Mouse (Mus musculus) stomach, postnatal 0 days (tissue): ENCODE results near the gene Gm49396. TPM values are rescaled to one million over a fixed set of nuclear protein-coding genes. Genes with fewer than 3 reads are reported as not detected.

Experiments used
- ATAC-seq: fragments of 200-750 bp; cut with Nextera tagmentation; 2 replicates; pipeline ENCODE4 v1.8.0; 2017; ENCODE audit not compliant: low FRiP score, low TSS enrichment
- DNase-seq: peaks from one replicate; pipeline ENCODE4 v3.0.0-alpha.2; 2016; ENCODE audit warnings: low spot score
- H3K27ac ChIP-seq: fragments of 300-500 bp; sonication (generic); replicated peaks from 2 replicates; pipeline ENCODE4 v1.5.1; 2014; ENCODE audit warnings: mild to moderate bottlenecking, control low read depth
- H3K27me3 ChIP-seq: fragments of 300-500 bp; sonication (generic); 2 replicates; pipeline ENCODE4 v1.6.1; 2014; ENCODE audit warnings: low read length; ENCODE audit not compliant: control insufficient read depth, insufficient read depth
- H3K36me3 ChIP-seq: fragments of 300-500 bp; sonication (generic); 2 replicates; pipeline ENCODE4 v1.6.1; 2014; ENCODE audit warnings: low read length, mixed read lengths; ENCODE audit not compliant: control insufficient read depth, insufficient read depth
- H3K4me1 ChIP-seq: fragments of 300-500 bp; sonication (generic); replicated peaks from 2 replicates; pipeline ENCODE4 v1.6.1; 2014; ENCODE audit warnings: antibody characterized with exemption; ENCODE audit not compliant: control insufficient read depth, insufficient read depth
- H3K4me2 ChIP-seq: fragments of 300-500 bp; sonication (generic); replicated peaks from 2 replicates; pipeline ENCODE4 v1.6.1; 2014; ENCODE audit warnings: low read depth, mild to moderate bottlenecking, control low read depth, moderate library complexity
- H3K4me3 ChIP-seq: fragments of 300-500 bp; sonication (generic); 2 replicates; pipeline ENCODE4 v1.5.1; 2014; ENCODE audit warnings: low read depth, low read length, control low read depth
- H3K9ac ChIP-seq: fragments of 300-500 bp; sonication (generic); 2 replicates; pipeline ENCODE4 v1.6.1; 2014; ENCODE audit warnings: mild to moderate bottlenecking, low read length, control low read depth, mixed read lengths
- H3K9me3 ChIP-seq: fragments of 300-500 bp; sonication (generic); 2 replicates; pipeline ENCODE4 v1.6.1; 2016; ENCODE audit warnings: low read length; ENCODE audit not compliant: control insufficient read depth
- CTCF ChIP-seq: IDR thresholded peaks from 2 replicates; pipeline ENCODE4 v1.5.1; 2016; ENCODE audit warnings: antibody characterized with exemption, low read depth, mild to moderate bottlenecking, moderate library complexity
- EP300 ChIP-seq: optimal IDR thresholded peaks from 2 replicates; pipeline ENCODE3; 2016; ENCODE audit warnings: antibody characterized with exemption
- WGBS: fragments of 180-500 bp; shearing (Covaris S2); extraction: QIAGEN DNeasy Blood & Tissue Kit; methylation state at CpG from one replicate; pipeline ENCODE4 v1.1.7; 2014; 5-methylcytosine and 5-hydroxymethylcytosine counted together
- polyA plus RNA-seq: library from polyadenylated mRNA; unstranded; fragments of >200 nt; fragmentation: Nextera tagmentation; extraction: Ambion mirVana; gene quantifications from 2 replicates; pipeline ENCODE4 v1.2.1, GENCODE M21; 2015

Gene Gm49396
- 2.5 and 2.6 TPM in 2 replicates for polyA plus RNA-seq

DNA sequence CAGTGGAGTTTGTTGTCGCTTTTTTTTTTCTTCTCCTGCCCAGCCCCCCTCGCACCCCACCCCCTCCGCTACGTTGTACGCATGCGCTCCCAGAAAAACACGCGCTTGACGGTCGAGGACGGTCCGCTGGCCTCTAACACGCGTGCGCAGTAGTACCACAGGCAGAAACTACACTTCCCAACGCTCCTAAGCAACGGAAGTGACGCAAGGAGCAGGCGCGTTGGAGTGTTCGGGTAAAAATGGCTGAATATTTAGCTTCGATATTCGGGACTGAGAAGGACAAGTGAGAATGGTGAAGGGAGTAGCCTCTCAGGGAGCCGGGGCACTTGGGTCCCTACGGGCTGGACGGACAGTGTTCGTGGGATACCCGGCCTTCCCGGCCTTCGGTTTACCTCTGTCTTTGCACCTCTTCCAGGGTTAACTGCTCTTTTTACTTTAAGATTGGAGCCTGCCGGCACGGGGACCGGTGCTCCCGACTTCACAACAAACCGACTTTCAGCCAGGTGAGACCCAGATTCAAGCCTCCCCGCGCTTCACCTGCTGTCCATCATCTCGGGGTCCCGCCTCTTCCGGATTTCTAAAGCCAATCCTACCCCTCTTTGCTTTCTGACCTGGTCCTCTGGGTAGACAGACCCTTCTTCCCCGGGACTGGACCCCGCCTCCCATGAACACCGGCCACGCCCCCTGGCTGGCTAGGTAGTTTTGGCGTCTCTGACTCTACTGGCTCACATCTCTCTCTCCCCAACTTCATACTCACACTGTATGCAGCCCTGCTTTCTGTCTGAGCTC, at the start of gene Gm49396, which contains the start of the genes U2af1l4 and Psenen:
Gene Gm49396, plus strand, starts transcription at position 228 of the 789 bp plus-strand sequence.
Gene U2af1l4, plus strand, starts transcription at position 185 of the 789 bp plus-strand sequence.
Gene Psenen, minus strand, starts transcription at position 511 of the 789 bp plus-strand sequence.
- ATAC-seq (peak; percentile 87), DNase-seq (peak; percentile 95)
- H3K4me1 ChIP-seq = 0 out of 2 replicates have a peak, but pooled peaks cover 3% of the 10 kb centered on the region
- TF ChIP-seq CTCF = peak; percentile 35
- no peak for TF ChIP-seq EP300
- WGBS = under 1% methylated on average over 44 of the region's 45 CpGs
- H3K9ac ChIP-seq = peak within 1 kb of the TSS; percentile 66
- peak within 1 kb of the TSS; percentile 91 for H3K27ac ChIP-seq
- H3K27me3 ChIP-seq = no peaks in the 10 kb centered on the region
- peaks cover 13% of the 10 kb centered on the region for H3K36me3 ChIP-seq
- H3K4me3 ChIP-seq = peak within 1 kb of the TSS; percentile 58
- H3K4me2 ChIP-seq = peak within 1 kb of the TSS; percentile 78
- no peaks in the 10 kb centered on the region for H3K9me3 ChIP-seq

DNA sequence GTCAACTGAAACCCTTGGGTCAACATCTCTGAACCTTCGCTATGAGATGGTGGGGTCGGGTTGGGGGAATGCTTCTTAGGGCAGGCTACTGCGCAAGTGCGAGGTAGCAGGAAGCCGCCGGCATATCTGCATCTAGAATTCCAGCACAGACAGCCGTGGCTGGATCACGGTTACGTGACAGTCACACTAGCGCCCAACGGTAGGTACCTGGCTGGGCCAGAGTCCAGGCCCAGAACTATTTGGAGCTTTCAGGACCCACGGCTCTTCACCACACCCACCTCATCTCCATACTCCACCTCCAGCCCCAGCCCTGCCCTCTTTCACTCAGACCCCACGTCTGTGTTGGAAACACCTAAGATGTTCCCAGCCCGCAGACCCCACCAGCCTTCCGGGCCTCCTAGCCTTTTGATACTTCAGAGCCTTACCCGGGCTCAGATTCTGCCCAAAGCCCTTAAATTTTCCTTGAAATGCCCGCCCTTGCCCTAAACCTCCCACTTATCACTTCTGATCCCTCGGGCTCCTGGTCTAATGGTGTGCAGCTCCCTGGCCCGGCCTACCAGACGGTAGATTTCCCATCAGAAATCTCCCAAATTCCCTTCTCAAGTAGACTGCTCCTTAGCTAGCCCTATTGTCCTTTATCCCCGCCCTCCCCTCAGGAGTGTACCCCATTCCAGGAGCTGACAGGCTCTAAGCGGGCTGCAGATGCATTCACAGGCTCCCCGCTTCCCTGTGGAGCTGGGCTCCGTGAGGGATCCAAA, 48.0 kb upstream of the Gm49396 start:
- TF ChIP-seq EP300 (no peak), CTCF (no peak)
- Histone ChIP-seq H3K4me3 (no peak overlapping the region), H3K4me1 (no peaks in the 10 kb centered on the region), H3K9ac (no peak overlapping the region), H3K27ac (no peak overlapping the region), H3K4me2 (no peak overlapping the region), H3K9me3 (no peaks in the 10 kb centered on the region), H3K36me3 (no peaks in the 10 kb centered on the region), H3K27me3 (no peaks in the 10 kb centered on the region)
- DNase-seq (no peak), ATAC-seq (no peak)
- WGBS = 55% methylated on average over 24 of the region's 24 CpGs

DNA sequence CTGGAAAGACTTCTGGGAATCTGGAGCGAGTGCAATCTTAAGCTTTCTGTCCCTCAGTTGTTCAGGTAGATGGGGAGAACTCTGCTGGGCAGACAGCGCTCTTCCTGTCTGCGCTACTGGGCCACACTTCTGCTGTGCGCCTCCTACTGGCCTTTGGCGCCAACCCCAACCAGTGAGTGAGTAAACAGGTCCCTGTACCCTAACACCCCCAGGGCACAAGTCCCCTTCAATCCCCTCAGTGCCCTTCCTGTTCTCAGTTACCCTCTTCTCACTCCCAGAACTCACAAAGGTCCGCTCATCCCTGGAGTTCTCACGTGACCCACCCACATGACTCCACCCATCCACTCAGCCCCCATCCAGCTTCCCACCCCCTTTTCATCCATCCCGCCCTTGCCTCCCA, 44.8 kb upstream of the Gm49396 start:
- Histone ChIP-seq H3K4me2 (no peak overlapping the region), H3K9ac (no peak overlapping the region), H3K36me3 (no peaks in the 10 kb centered on the region), H3K27ac (no peak overlapping the region), H3K27me3 (no peaks in the 10 kb centered on the region), H3K4me1 (no peaks in the 10 kb centered on the region), H3K4me3 (no peak overlapping the region), H3K9me3 (no peaks in the 10 kb centered on the region)
- DNase-seq (no peak), ATAC-seq (no peak)
- 35% methylated on average over 8 of the region's 8 CpGs for WGBS
- TF ChIP-seq EP300 = no peak
- TF ChIP-seq CTCF = no peak

DNA sequence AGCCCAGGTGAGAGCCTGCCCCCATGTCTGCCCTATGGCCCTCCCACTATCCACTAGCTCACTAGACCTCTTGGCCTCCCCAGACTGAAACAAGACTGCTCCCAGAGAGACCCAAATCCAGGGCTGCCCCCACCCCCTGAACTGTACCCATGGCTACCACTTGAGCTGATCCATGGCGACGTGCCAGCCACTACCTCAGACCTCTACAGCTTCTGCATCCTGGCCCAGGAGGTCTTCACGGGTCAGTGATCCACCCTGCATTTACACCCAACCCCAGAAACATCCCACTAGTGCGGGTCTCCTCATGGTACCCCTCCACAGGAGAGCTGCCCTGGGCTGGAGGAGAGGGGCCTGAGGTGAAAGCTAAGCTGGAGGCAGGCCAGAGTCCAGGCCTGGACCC, 42.7 kb upstream of the Gm49396 start:
- ATAC-seq = no peak; the same call in 1 of the 2 replicates
- no peaks in the 10 kb centered on the region for H3K9me3 ChIP-seq
- 0 out of 2 replicates have a peak, but pooled peaks cover 7% of the 10 kb centered on the region for H3K36me3 ChIP-seq
- no peak overlapping the region for H3K9ac ChIP-seq
- 71% methylated on average over 4 of the region's 4 CpGs for WGBS
- no peak for TF ChIP-seq EP300
- no peak for TF ChIP-seq CTCF
- no peak overlapping the region for H3K4me2 ChIP-seq
- H3K4me3 ChIP-seq = no peak overlapping the region
- H3K27me3 ChIP-seq = no peaks in the 10 kb centered on the region
- DNase-seq = no peak
- H3K4me1 ChIP-seq = no peaks in the 10 kb centered on the region
- no peak overlapping the region for H3K27ac ChIP-seq

DNA sequence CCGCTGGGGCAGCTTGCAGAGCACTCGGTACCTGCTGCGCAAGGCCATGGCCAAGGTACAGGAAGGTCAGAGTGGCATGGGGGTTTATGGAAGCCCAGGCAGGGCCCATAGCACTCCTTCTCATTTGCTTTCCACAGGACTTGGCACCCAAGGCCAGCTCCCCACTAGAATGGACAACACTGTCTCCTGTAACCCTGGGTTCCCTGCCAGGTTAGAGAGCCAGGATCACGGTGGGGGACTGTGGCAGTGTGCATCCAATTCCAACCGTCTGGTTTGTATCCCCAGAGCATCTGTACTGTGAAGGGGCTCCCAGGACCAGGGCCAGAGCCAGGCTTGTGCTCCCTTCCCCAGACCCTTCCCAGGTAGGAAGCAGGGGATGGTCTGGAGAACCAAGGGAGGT, 42.3 kb upstream of the Gm49396 start:
- Histone ChIP-seq H3K27ac (no peak overlapping the region), H3K36me3 (0 out of 2 replicates have a peak, but pooled peaks cover 9% of the 10 kb centered on the region), H3K27me3 (no peaks in the 10 kb centered on the region), H3K9ac (no peak overlapping the region), H3K4me1 (no peaks in the 10 kb centered on the region), H3K4me3 (no peak overlapping the region), H3K9me3 (no peaks in the 10 kb centered on the region), H3K4me2 (no peak overlapping the region)
- whole genome bisulfite sequencing = 71% methylated on average over 5 of the region's 5 CpGs
- no peak for DNase-seq
- TF ChIP-seq EP300 = no peak
- no peak for TF ChIP-seq CTCF
- ATAC-seq = no peak
